In the genomic region with DNA sequence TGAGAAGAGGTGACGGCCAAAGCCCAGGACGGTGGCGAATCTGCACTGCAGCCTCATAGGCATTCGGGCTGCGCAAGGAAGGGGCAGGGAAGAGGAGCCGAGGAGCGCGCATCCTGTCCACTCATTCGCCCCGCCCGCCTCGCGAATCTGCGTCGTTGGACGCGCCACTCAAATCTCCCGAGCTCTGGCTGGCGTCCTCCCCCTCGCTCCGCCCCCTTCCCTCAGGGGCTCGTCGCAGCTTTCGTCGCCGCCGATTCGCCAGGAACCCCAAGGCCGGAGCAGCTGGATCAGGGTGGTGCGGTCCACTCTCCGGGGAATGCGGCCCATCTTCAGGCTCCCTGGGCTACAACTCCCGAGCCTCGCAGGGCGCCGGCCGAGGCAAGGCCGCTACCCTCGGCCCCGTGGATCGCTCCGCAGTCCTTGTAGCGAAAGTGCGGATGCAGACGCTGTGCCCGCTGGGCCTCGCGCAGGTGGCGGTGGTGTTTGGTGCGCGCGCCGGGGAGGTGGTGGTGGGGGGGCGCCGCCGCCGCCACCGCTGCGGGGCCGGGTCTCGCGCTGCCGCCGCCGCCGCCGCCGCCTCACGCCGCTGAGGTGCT, we compare ENCODE assay signal across 8 mouse cellular contexts. TPM values are rescaled to one million over a fixed set of nuclear protein-coding genes. Genes with fewer than 3 reads are reported as not detected.
DNase-seq lines count a peak whose midpoint lies in the region; TF ChIP-seq lines count a peak whose summit lies in the region.

No protein-coding gene starts in this region.

- no peak for TF ChIP-seq CTCF in gastrocnemius, adult 2 months (IDR thresholded peaks at IDR 0.05)

- H3K9me3 ChIP-seq in megakaryocyte, embryonic 14.5 days = no peaks in the 10 kb centered on the region

- H3K27ac ChIP-seq in gastrocnemius, adult 2 months = peak overlapping the region; percentile 100

- H3K27me3 ChIP-seq in megakaryocyte, embryonic 14.5 days (replicated peaks) = no peaks in the 10 kb centered on the region

- intact Hi-C loops in gastrocnemius, adult 2 months (cut with DNase I) = loop anchor here (10.0 kb wide), 1 partner anchor 428 kb away; a partner anchor contains a TSS

- H3K4me1 ChIP-seq in megakaryocyte, embryonic 14.5 days = peaks cover 70% of the 10 kb centered on the region

- DNase-seq in WW6 (ENCODE audit: low read depth, low spot score) = peak; percentile 85
- peak; percentile 91 to 96 for DNase-seq in cerebellum, postnatal 4 days (ENCODE audit: low spot score in 2 of 2)
- DNase-seq in gastrocnemius, adult 2 months = peak; percentile 98
- DNase-seq in hindlimb bud, embryonic 11.5 days (ENCODE audit: extremely low spot score, low read depth, low spot score) = peak; percentile 70
- peak; percentile 94 to 95 for DNase-seq in left cerebral cortex, adult 8-10 months (ENCODE audit: low spot score in 2 of 2)
- peak; percentile 98 for DNase-seq in right cerebral cortex, postnatal 10 days (ENCODE audit: low spot score in 2 of 2)
- DNase-seq in urinary bladder, postnatal 25 days (ENCODE audit: low spot score) = peak; percentile 95

- peaks cover 60% of the 10 kb centered on the region for H3K36me3 ChIP-seq in megakaryocyte, embryonic 14.5 days (replicated peaks; ENCODE audit: low read length)

- peak overlapping the region; percentile 83 for H3K4me3 ChIP-seq in gastrocnemius, adult 2 months
- H3K4me3 ChIP-seq in megakaryocyte, embryonic 14.5 days (replicated peaks) = peak overlapping the region; percentile 99

RNA-seq across cellular contexts. Expression of a gene that starts 0.5 kb away (rescaled TPM):
- 10 to 100 TPM; 15.3 to 20.8 TPM for total RNA-seq in gastrocnemius, adult 2 months (2021)
- 10 to 100 TPM; 44.7 to 48.4 (median 46.9) TPM for total RNA-seq in left cerebral cortex, adult 8-10 months (2022)
- polyA plus RNA-seq in megakaryocyte, embryonic 14.5 days (2012; ENCODE audit: insufficient read depth, low replicate concordance) = 32.9 and 47.6 TPM in 2 replicates

RNA-seq across cellular contexts. Expression of a gene that starts 7.4 kb away (rescaled TPM):
- total RNA-seq in gastrocnemius, adult 2 months (2021) = 10 to 100 TPM; 10.1 to 11.7 TPM
- 10 to 100 TPM; 18.0 to 22.2 (median 19.5) TPM for total RNA-seq in left cerebral cortex, adult 8-10 months (2022)
- polyA plus RNA-seq in megakaryocyte, embryonic 14.5 days (2012; ENCODE audit: insufficient read depth, low replicate concordance) = 27.3 and 62.4 TPM in 2 replicates

RNA-seq across cellular contexts. Expression of a gene that starts 8.4 kb away (rescaled TPM):
- 1 to 10 TPM; 1.9 to 2.1 TPM for total RNA-seq in gastrocnemius, adult 2 months (2021)
- total RNA-seq in left cerebral cortex, adult 8-10 months (2022) = 1 to 10 TPM; 3.9 to 6.2 (median 4.6) TPM
- polyA plus RNA-seq in megakaryocyte, embryonic 14.5 days (2012; ENCODE audit: insufficient read depth, low replicate concordance) = not detected in 2 replicates

RNA-seq across cellular contexts. Expression of a gene that starts 23.4 kb away (rescaled TPM):
- total RNA-seq in gastrocnemius, adult 2 months (2021) = 1 to 10 TPM; 4.7 to 6.2 TPM
- 1 to 10 TPM; 4.2 to 9.7 (median 4.6) TPM for total RNA-seq in left cerebral cortex, adult 8-10 months (2022)
- 13.9 and 53.3 TPM in 2 replicates for polyA plus RNA-seq in megakaryocyte, embryonic 14.5 days (2012; ENCODE audit: insufficient read depth, low replicate concordance)

RNA-seq across cellular contexts. Expression of a gene that starts 32.6 kb away (rescaled TPM):
- total RNA-seq in gastrocnemius, adult 2 months (2021) = 1 to 10 TPM; 1.2 to 2.0 TPM
- 10 to 100 TPM; 59.3 to 68.5 (median 63.5) TPM for total RNA-seq in left cerebral cortex, adult 8-10 months (2022)
- 54.6 and 102 TPM in 2 replicates for polyA plus RNA-seq in megakaryocyte, embryonic 14.5 days (2012; ENCODE audit: insufficient read depth, low replicate concordance)

Comparison
In these comparisons a context has a peak if more than half of its experiments do, and no peak if none do; other contexts are left out.
1. Peak in every context shown above with its lines: DNase-seq, H3K4me3 ChIP-seq and H3K27ac ChIP-seq.